ENCODE assay signal across 8 mouse cellular contexts in genomic region chr6:54597208-54597607, GRCm38 (mm10). TPM values are rescaled to one million over a fixed set of nuclear protein-coding genes. Genes with fewer than 3 reads are reported as not detected.
DNase-seq lines count a peak whose midpoint lies in the region; ATAC-seq and TF ChIP-seq lines count a peak whose summit lies in the region.

Gene Fkbp14 (minus strand): TSS chr6:54597308.

- ATAC-seq in kidney, postnatal 0 days (replicated peaks; ENCODE audit: low FRiP score, low read depth), result no peak
- ATAC-seq in embryonic facial prominence, embryonic 13.5 days (ENCODE audit: insufficient number of reproducible peaks, insufficient read depth, low FRiP score, low TSS enrichment, low read depth), result no peak
- no peak for ATAC-seq in hindbrain, embryonic 16.5 days
- no peak for ATAC-seq in midbrain, postnatal 0 days (ENCODE audit: low FRiP score)
- no peak for ATAC-seq in activated CD4-positive, CD25-positive, alpha-beta regulatory T cell, adult 4 months

- no peaks in the 10 kb centered on the region for H3K9me3 ChIP-seq in kidney, postnatal 0 days (replicated peaks; ENCODE audit: low read length)
- H3K9me3 ChIP-seq in embryonic facial prominence, embryonic 13.5 days, result no peaks in the 10 kb centered on the region
- no peaks in the 10 kb centered on the region for H3K9me3 ChIP-seq in hindbrain, embryonic 16.5 days (ENCODE audit: control insufficient read depth, low read length)
- H3K9me3 ChIP-seq in midbrain, postnatal 0 days (ENCODE audit: low read length), result no peaks in the 10 kb centered on the region

- TF ChIP-seq CTCF in kidney, postnatal 0 days (IDR thresholded peaks at IDR 0.05; ENCODE audit: low read depth), result no peak
- no peak for TF ChIP-seq CTCF in midbrain, postnatal 0 days (IDR thresholded peaks at IDR 0.05)

- peak within 1 kb of the TSS; percentile 2; the same call in 1 of the 2 replicates for H3K9ac ChIP-seq in kidney, postnatal 0 days (ENCODE audit: low read depth, low read length)
- peak within 1 kb of the TSS; percentile 90; the same call in 1 of the 2 replicates for H3K9ac ChIP-seq in embryonic facial prominence, embryonic 13.5 days
- H3K9ac ChIP-seq in hindbrain, embryonic 16.5 days (ENCODE audit: low read depth, low read length), result no peak within 1 kb of the TSS
- H3K9ac ChIP-seq in midbrain, postnatal 0 days (replicated peaks; ENCODE audit: low read length, poor library complexity, severe bottlenecking), result no peak within 1 kb of the TSS

- H3K27ac ChIP-seq in kidney, postnatal 0 days, result no peak within 1 kb of the TSS
- no peak within 1 kb of the TSS for H3K27ac ChIP-seq in embryonic facial prominence, embryonic 13.5 days
- no peak within 1 kb of the TSS for H3K27ac ChIP-seq in hindbrain, embryonic 16.5 days (ENCODE audit: low read depth, low read length)
- no peak within 1 kb of the TSS for H3K27ac ChIP-seq in midbrain, postnatal 0 days (ENCODE audit: low read depth, low read length)

- DNase-seq in kidney, postnatal 0 days (ENCODE audit: low spot score), result no peak
- no peak for DNase-seq in kidney, adult 18-20 months
- no peak for DNase-seq in midbrain, postnatal 0 days (ENCODE audit: low spot score)
- no peak for DNase-seq in cerebellum, adult 11 months
- DNase-seq in cerebellum, adult 11-12 months, result no peak

- peak within 1 kb of the TSS; percentile 94; the same call in 1 of the 2 replicates for H3K4me2 ChIP-seq in kidney, postnatal 0 days (ENCODE audit: low read length)
- H3K4me2 ChIP-seq in embryonic facial prominence, embryonic 13.5 days, result peak within 1 kb of the TSS; percentile 74
- peak within 1 kb of the TSS; percentile 72 for H3K4me2 ChIP-seq in hindbrain, embryonic 16.5 days (ENCODE audit: low read length)
- peak within 1 kb of the TSS; percentile 81 for H3K4me2 ChIP-seq in midbrain, postnatal 0 days (ENCODE audit: low read depth, low read length, poor library complexity, severe bottlenecking)

- H3K4me3 ChIP-seq in kidney, postnatal 0 days (replicated peaks; ENCODE audit: low read depth, low read length), result peak within 1 kb of the TSS; percentile 86; the same call in 1 of the 2 replicates
- H3K4me3 ChIP-seq in embryonic facial prominence, embryonic 13.5 days, result peak within 1 kb of the TSS; percentile 92
- H3K4me3 ChIP-seq in hindbrain, embryonic 16.5 days (ENCODE audit: low read length), result no peak within 1 kb of the TSS; the same call in 1 of the 2 replicates
- H3K4me3 ChIP-seq in midbrain, postnatal 0 days (ENCODE audit: low read depth, low read length), result peak within 1 kb of the TSS; percentile 83

- peaks cover 21% of the 10 kb centered on the region for H3K4me1 ChIP-seq in kidney, postnatal 0 days (replicated peaks; ENCODE audit: insufficient read depth, low read length)
- peaks cover 27% of the 10 kb centered on the region for H3K4me1 ChIP-seq in embryonic facial prominence, embryonic 13.5 days
- H3K4me1 ChIP-seq in hindbrain, embryonic 16.5 days (ENCODE audit: control insufficient read depth, insufficient read depth, low read depth, low read length), result peaks cover 20% of the 10 kb centered on the region
- no peaks in the 10 kb centered on the region for H3K4me1 ChIP-seq in midbrain, postnatal 0 days (ENCODE audit: insufficient read depth, low read length)

- no peaks in the 10 kb centered on the region for H3K36me3 ChIP-seq in kidney, postnatal 0 days (ENCODE audit: insufficient read depth, low read length)
- no peaks in the 10 kb centered on the region for H3K36me3 ChIP-seq in embryonic facial prominence, embryonic 13.5 days
- no peaks in the 10 kb centered on the region for H3K36me3 ChIP-seq in hindbrain, embryonic 16.5 days (ENCODE audit: control insufficient read depth, insufficient read depth, low read length)
- no peaks in the 10 kb centered on the region for H3K36me3 ChIP-seq in midbrain, postnatal 0 days (ENCODE audit: insufficient read depth, low read length)

- WGBS in kidney, postnatal 0 days, result 73% methylated on average over 4 of the region's 4 CpGs
- WGBS in embryonic facial prominence, embryonic 13.5 days, result 71% methylated on average over 4 of the region's 4 CpGs
- 71% methylated on average over 4 of the region's 4 CpGs for WGBS in hindbrain, embryonic 16.5 days
- 80% methylated on average over 4 of the region's 4 CpGs for WGBS in midbrain, postnatal 0 days

- H3K27me3 ChIP-seq in kidney, postnatal 0 days (ENCODE audit: insufficient read depth, low read length), result no peaks in the 10 kb centered on the region
- no peaks in the 10 kb centered on the region for H3K27me3 ChIP-seq in embryonic facial prominence, embryonic 13.5 days
- H3K27me3 ChIP-seq in hindbrain, embryonic 16.5 days (replicated peaks; ENCODE audit: control insufficient read depth, insufficient read depth, low read length), result no peaks in the 10 kb centered on the region
- no peaks in the 10 kb centered on the region for H3K27me3 ChIP-seq in midbrain, postnatal 0 days (ENCODE audit: insufficient read depth, low read length)

RNA-seq across cellular contexts. Expression of gene Fkbp14, which starts in this region (rescaled TPM):
- 19.8 and 20.8 TPM in 2 replicates for polyA plus RNA-seq in kidney, postnatal 0 days (2015; fragmentation: Nextera tagmentation; extraction: Ambion mirVana)
- polyA plus RNA-seq in embryonic facial prominence, embryonic 13.5 days (2015; fragmentation: Nextera tagmentation; extraction: Ambion mirVana), result 37.9 and 41.4 TPM in 2 replicates
- 8.0 and 11.8 TPM in 2 replicates for polyA plus RNA-seq in hindbrain, embryonic 16.5 days (2015; fragmentation: Nextera tagmentation; extraction: Ambion mirVana)
- total RNA-seq in midbrain, postnatal 0 days (2014; rRNA removed), result 5.6 and 8.2 TPM in 2 replicates
- polyA plus RNA-seq in midbrain, postnatal 0 days (2015; fragmentation: Nextera tagmentation; extraction: Ambion mirVana), result 5.4 and 6.4 TPM in 2 replicates
- not detected for polyA plus RNA-seq in activated CD4-positive, CD25-positive, alpha-beta regulatory T cell, adult 4 months (2017; shearing (Covaris generic))

Comparison
In these comparisons a context has a peak if more than half of its experiments do, and no peak if none do; other contexts are left out.
1. H3K9ac ChIP-seq: peak in kidney, postnatal 0 days (single experiment) and embryonic facial prominence, embryonic 13.5 days (single experiment); none in hindbrain, embryonic 16.5 days (single experiment) and midbrain, postnatal 0 days (single experiment).
2. Peak in every context shown above with its lines, with median percentiles within 50 percentile points of each other: H3K4me2 ChIP-seq.